Mouse (Mus musculus) liver, embryonic 11.5 days (tissue): ENCODE measurements around the gene Stxbp4. TPM values are rescaled to one million over a fixed set of nuclear protein-coding genes. Genes with fewer than 3 reads are reported as not detected.

Source experiments
- ATAC-seq: fragments of 200-750 bp; cut with Nextera tagmentation; replicated peaks from 2 replicates; pipeline ENCODE4 v1.8.0; 2017; ENCODE audit warnings: moderate number of reproducible peaks, mild to moderate bottlenecking, moderate TSS enrichment, moderate library complexity; ENCODE audit not compliant: low FRiP score
- DNase-seq: peaks from one replicate; pipeline ENCODE4 v3.0.0-alpha.2; 2017; ENCODE audit warnings: low spot score
- H3K27ac ChIP-seq: fragments of 300-500 bp; sonication (generic); 2 replicates; pipeline ENCODE4 v1.5.1; 2014; ENCODE audit warnings: mild to moderate bottlenecking, low read depth, low read length, control low read depth
- H3K27me3 ChIP-seq: fragments of 300-500 bp; sonication (generic); replicated peaks from 2 replicates; pipeline ENCODE4 v1.6.1; 2014; ENCODE audit warnings: low read length, mixed read lengths; ENCODE audit not compliant: control insufficient read depth, insufficient read depth
- H3K36me3 ChIP-seq: fragments of 300-500 bp; sonication (generic); 2 replicates; pipeline ENCODE4 v1.6.1; 2014; ENCODE audit warnings: mild to moderate bottlenecking, low read length, moderate library complexity, mixed read lengths; ENCODE audit not compliant: control insufficient read depth, insufficient read depth
- H3K4me1 ChIP-seq: fragments of 300-500 bp; sonication (generic); replicated peaks from 2 replicates; pipeline ENCODE4 v1.6.1; 2014; ENCODE audit warnings: low read length, mixed read lengths; ENCODE audit not compliant: control insufficient read depth, insufficient read depth
- H3K4me2 ChIP-seq: fragments of 300-500 bp; sonication (generic); 2 replicates; pipeline ENCODE4 v1.6.1; 2014; ENCODE audit warnings: mild to moderate bottlenecking, control low read depth, moderate library complexity
- H3K4me3 ChIP-seq: fragments of 300-500 bp; sonication (generic); 2 replicates; pipeline ENCODE4 v1.5.1; 2014; ENCODE audit warnings: low read depth, low read length, control low read depth
- H3K9ac ChIP-seq: fragments of 300-500 bp; sonication (generic); 2 replicates; pipeline ENCODE4 v1.6.1; 2014; ENCODE audit warnings: low read depth, low read length, control low read depth
- H3K9me3 ChIP-seq: fragments of 300-500 bp; sonication (generic); 2 replicates; pipeline ENCODE4 v1.6.1; 2016; ENCODE audit warnings: low read length, inconsistent platforms, mixed read lengths; ENCODE audit not compliant: control insufficient read depth
- WGBS: fragments of 180-500 bp; shearing (Covaris S2); extraction: QIAGEN DNeasy Blood & Tissue Kit; methylation state at CpG from one replicate; pipeline ENCODE4 v1.1.7; 2014; 5-methylcytosine and 5-hydroxymethylcytosine counted together
- polyA plus RNA-seq: library from polyadenylated mRNA; unstranded; fragments of >200 nt; fragmentation: Nextera tagmentation; extraction: Ambion mirVana; gene quantifications from 2 replicates; pipeline ENCODE4 v1.2.1, GENCODE M21; 2014

Stxbp4 gene
- polyA plus RNA-seq, 1 experiment from 2014 or later = 16.6 TPM

- WGBS = 76% methylated on average over 1 of the region's 1 CpGs
- Histone ChIP-seq H3K36me3 (no peaks in the 10 kb centered on the region), H3K4me2 (no peak overlapping the region)
Observed at GRCm38 (mm10) chr11:90627751-90628150, 10.1 kb downstream of the Stxbp4 start.

GRCm38 (mm10) chr11:90625174-90625573 is 12.7 kb downstream of the Stxbp4 start:
- DNase-seq (no peak), ATAC-seq (no peak)
- no peak overlapping the region for H3K9ac ChIP-seq
- H3K36me3 ChIP-seq = no peaks in the 10 kb centered on the region
- H3K9me3 ChIP-seq = no peaks in the 10 kb centered on the region
- no peaks in the 10 kb centered on the region for H3K27me3 ChIP-seq
- H3K27ac ChIP-seq = no peak overlapping the region
- H3K4me2 ChIP-seq = no peak overlapping the region
- no peak overlapping the region for H3K4me3 ChIP-seq
- no peaks in the 10 kb centered on the region for H3K4me1 ChIP-seq
- WGBS = 64% methylated on average over 1 of the region's 1 CpGs

More at GRCm38 (mm10) chr11:90627751-90628150, 10.1 kb downstream of the Stxbp4 start:
- Histone ChIP-seq H3K27me3 (no peaks in the 10 kb centered on the region), H3K4me1 (no peaks in the 10 kb centered on the region), H3K27ac (no peak overlapping the region), H3K4me3 (no peak overlapping the region), H3K9me3 (no peaks in the 10 kb centered on the region), H3K9ac (no peak overlapping the region)
- ATAC-seq (no peak), DNase-seq (no peak)

- Histone ChIP-seq H3K27ac (no peak overlapping the region), H3K9me3 (no peaks in the 10 kb centered on the region), H3K27me3 (no peaks in the 10 kb centered on the region), H3K4me3 (no peak overlapping the region), H3K4me1 (no peaks in the 10 kb centered on the region), H3K36me3 (no peaks in the 10 kb centered on the region), H3K4me2 (no peak overlapping the region), H3K9ac (no peak overlapping the region)
- DNase-seq = no peak
- no peak for ATAC-seq
- 50% methylated on average over 6 of the region's 6 CpGs for WGBS
Observed at GRCm38 (mm10) chr11:90623477-90623876, 14.4 kb downstream of the Stxbp4 start.

GRCm38 (mm10) chr11:90622500-90622899 is 15.4 kb downstream of the Stxbp4 start:
- no peak for ATAC-seq

GRCm38 (mm10) chr11:90622044-90622443 is 15.8 kb downstream of the Stxbp4 start:
- H3K4me3 ChIP-seq = no peak overlapping the region
- H3K4me1 ChIP-seq = no peaks in the 10 kb centered on the region
- DNase-seq = no peak
- no peak for ATAC-seq
- no peaks in the 10 kb centered on the region for H3K36me3 ChIP-seq
- H3K27ac ChIP-seq = no peak overlapping the region
- no peak overlapping the region for H3K9ac ChIP-seq
- H3K27me3 ChIP-seq = no peaks in the 10 kb centered on the region
- WGBS = 91% methylated on average over 12 of the region's 12 CpGs
- H3K9me3 ChIP-seq = no peaks in the 10 kb centered on the region
- H3K4me2 ChIP-seq = no peak overlapping the region

More at GRCm38 (mm10) chr11:90622500-90622899, 15.4 kb downstream of the Stxbp4 start:
- no peaks in the 10 kb centered on the region for H3K36me3 ChIP-seq
- H3K27ac ChIP-seq = no peak overlapping the region
- no peak overlapping the region for H3K4me2 ChIP-seq
- no peak overlapping the region for H3K9ac ChIP-seq
- no peak for DNase-seq
- no peaks in the 10 kb centered on the region for H3K9me3 ChIP-seq
- no peaks in the 10 kb centered on the region for H3K4me1 ChIP-seq
- no peaks in the 10 kb centered on the region for H3K27me3 ChIP-seq
- 90% methylated on average over 7 of the region's 7 CpGs for WGBS
- no peak overlapping the region for H3K4me3 ChIP-seq

GRCm38 (mm10) chr11:90616431-90616830 is 21.5 kb downstream of the Stxbp4 start:
- DNase-seq = no peak

GRCm38 (mm10) chr11:90614743-90615142 is 23.1 kb downstream of the Stxbp4 start:
- Histone ChIP-seq H3K9me3 (no peaks in the 10 kb centered on the region), H3K27me3 (no peaks in the 10 kb centered on the region), H3K4me2 (no peak overlapping the region), H3K27ac (no peak overlapping the region), H3K9ac (no peak overlapping the region), H3K36me3 (no peaks in the 10 kb centered on the region; the same call in 1 of the 2 replicates), H3K4me1 (no peaks in the 10 kb centered on the region), H3K4me3 (no peak overlapping the region)
- 63% methylated on average over 6 of the region's 6 CpGs for WGBS
- ATAC-seq (no peak), DNase-seq (no peak)

More at GRCm38 (mm10) chr11:90616431-90616830, 21.5 kb downstream of the Stxbp4 start:
- Histone ChIP-seq H3K9ac (no peak overlapping the region), H3K27me3 (no peaks in the 10 kb centered on the region), H3K4me3 (no peak overlapping the region), H3K9me3 (no peaks in the 10 kb centered on the region), H3K27ac (no peak overlapping the region), H3K36me3 (no peaks in the 10 kb centered on the region; the same call in 1 of the 2 replicates), H3K4me2 (no peak overlapping the region), H3K4me1 (no peaks in the 10 kb centered on the region)
- no peak for ATAC-seq

- DNase-seq (no peak), ATAC-seq (no peak)
- Histone ChIP-seq H3K4me3 (no peak overlapping the region), H3K4me1 (no peaks in the 10 kb centered on the region), H3K27me3 (no peaks in the 10 kb centered on the region), H3K4me2 (no peak overlapping the region), H3K36me3 (no peaks in the 10 kb centered on the region; the same call in 1 of the 2 replicates), H3K9me3 (no peaks in the 10 kb centered on the region), H3K9ac (no peak overlapping the region), H3K27ac (no peak overlapping the region)
Observed at GRCm38 (mm10) chr11:90612118-90612517, 25.8 kb downstream of the Stxbp4 start.

- H3K27ac ChIP-seq = no peak overlapping the region
- 85% methylated on average over 2 of the region's 2 CpGs for WGBS
- no peak overlapping the region for H3K9ac ChIP-seq
- 0 out of 2 replicates have a peak, but pooled peaks cover 6% of the 10 kb centered on the region for H3K36me3 ChIP-seq
- no peak overlapping the region for H3K4me2 ChIP-seq
- no peak overlapping the region for H3K4me3 ChIP-seq
- no peaks in the 10 kb centered on the region for H3K9me3 ChIP-seq
- ATAC-seq = no peak
- no peaks in the 10 kb centered on the region for H3K4me1 ChIP-seq
- H3K27me3 ChIP-seq = no peaks in the 10 kb centered on the region
- no peak for DNase-seq
Observed at GRCm38 (mm10) chr11:90603066-90603465, 34.8 kb downstream of the Stxbp4 start.
